Mouse (Mus musculus) thymus, adult 2 months (tissue): ENCODE measurements around the gene Znrd1as. TPM values are rescaled to one million over a fixed set of nuclear protein-coding genes. Genes with fewer than 3 reads are reported as not detected.

Experiments
- DNase-seq: peaks from one replicate; pipeline ENCODE4 v3.0.0; 2021
- H3K27ac ChIP-seq: fragments of 200-500 bp; 2 replicates; pipeline ENCODE4 v1.5.1; 2012; ENCODE audit warnings: low read length, control low read depth; ENCODE audit not compliant: control insufficient read depth, insufficient read depth
- H3K27me3 ChIP-seq: fragments of 200-500 bp; 2 replicates; pipeline ENCODE4 v1.6.1; 2012; ENCODE audit warnings: mild to moderate bottlenecking, low read length, moderate library complexity, mixed read lengths; ENCODE audit not compliant: control insufficient read depth, insufficient read depth
- H3K36me3 ChIP-seq: fragments of 200-500 bp; 2 replicates; pipeline ENCODE4 v1.6.1; 2012; ENCODE audit warnings: mild to moderate bottlenecking, low read length, moderate library complexity; ENCODE audit not compliant: control insufficient read depth, insufficient read depth
- H3K4me1 ChIP-seq: fragments of 200-500 bp; replicated peaks from 2 replicates; pipeline ENCODE4 v1.6.1; 2012; ENCODE audit warnings: low read length; ENCODE audit not compliant: control insufficient read depth, insufficient read depth
- H3K4me3 ChIP-seq: fragments of 200-500 bp; 2 replicates; pipeline ENCODE4 v1.5.1; 2012; ENCODE audit warnings: mild to moderate bottlenecking, low read length, control low read depth, moderate library complexity; ENCODE audit not compliant: control insufficient read depth, insufficient read depth
- CTCF ChIP-seq: fragments of 200-500 bp; IDR thresholded peaks from 2 replicates; pipeline ENCODE4 v1.5.1; 2012; ENCODE audit warnings: mild to moderate bottlenecking, control low read depth, low read length, moderate library complexity, borderline replicate concordance; ENCODE audit not compliant: control insufficient read depth, poor library complexity, insufficient read depth; ENCODE audit errors: extremely low read depth
- POLR2A ChIP-seq: fragments of 200-500 bp; IDR thresholded peaks from 2 replicates; pipeline ENCODE4 v1.6.1; 2012; ENCODE audit warnings: mild to moderate bottlenecking, low read length, control low read depth, moderate library complexity; ENCODE audit not compliant: control insufficient read depth, poor library complexity, insufficient read depth; ENCODE audit errors: extremely low read depth
- WGBS: fragments of 180-500 bp; shearing (Covaris S2); methylation state at CpG from one replicate; pipeline ENCODE4 v1.1.7; 2018; 5-methylcytosine and 5-hydroxymethylcytosine counted together
- polyA plus RNA-seq: library from polyadenylated mRNA; depleted of rRNA; stranded (reverse); fragments of >200 nt; gene quantifications from 2 replicates; pipeline ENCODE4 v1.2.3, GENCODE M21; 2012

Gene Znrd1as
- polyA plus RNA-seq, 1 experiment, result 0.85 TPM

DNA sequence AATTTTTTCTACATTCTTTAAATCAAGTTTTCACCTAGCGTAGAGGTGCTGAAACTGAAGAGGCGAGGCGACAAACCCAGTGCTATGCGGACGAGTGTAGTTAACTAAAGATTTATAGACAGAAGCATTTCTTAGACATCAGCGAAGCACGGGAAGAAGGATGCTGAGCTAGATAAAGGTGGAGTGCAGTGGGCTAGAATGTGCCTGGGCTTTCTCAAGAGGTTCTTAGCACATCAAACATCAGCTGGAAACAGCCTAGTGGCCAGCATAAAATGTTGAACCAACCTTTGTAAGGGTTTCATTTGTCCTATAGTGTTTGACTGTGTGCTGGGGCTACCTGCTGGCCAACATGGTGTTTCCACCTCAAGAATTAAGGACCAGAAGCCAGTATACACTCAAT lies 42.5 kb downstream of the Znrd1as start, which contains the start of gene Zfp57:
Gene Zfp57, plus strand, starts transcription at position 301 of the 400 bp plus-strand sequence.
- TF ChIP-seq CTCF (no peak), POLR2A (no peak)
- no peak for DNase-seq
- H3K4me3 ChIP-seq, result no peak within 1 kb of the TSS
- no peaks in the 10 kb centered on the region for H3K36me3 ChIP-seq
- no peak within 1 kb of the TSS for H3K27ac ChIP-seq
- peaks cover 5% of the 10 kb centered on the region for H3K4me1 ChIP-seq
- WGBS, result 97% methylated on average over 7 of the region's 7 CpGs
- peaks cover 7% of the 10 kb centered on the region; the same call in 1 of the 2 replicates for H3K27me3 ChIP-seq

GRCm38 (mm10) chr17:37002364-37003330 lies 44.3 kb downstream of the Znrd1as start:
- H3K4me3 ChIP-seq, result peak overlapping the region; percentile 29
- no peak overlapping the region for H3K27ac ChIP-seq
- no peaks in the 10 kb centered on the region for H3K36me3 ChIP-seq
- H3K4me1 ChIP-seq, result peaks cover 5% of the 10 kb centered on the region
- DNase-seq, result no peak
- TF ChIP-seq CTCF, result no peak
- no peak for TF ChIP-seq POLR2A
- peaks cover 7% of the 10 kb centered on the region; the same call in 1 of the 2 replicates for H3K27me3 ChIP-seq
- 5% methylated on average over 49 of the region's 49 CpGs for WGBS

- TF ChIP-seq POLR2A, result no peak
- TF ChIP-seq CTCF, result no peak
- no peaks in the 10 kb centered on the region for H3K36me3 ChIP-seq
- H3K4me1 ChIP-seq, result peaks cover 5% of the 10 kb centered on the region
- H3K4me3 ChIP-seq, result no peak overlapping the region
- 78% methylated on average over 4 of the region's 4 CpGs for WGBS
- no peak overlapping the region for H3K27ac ChIP-seq
- DNase-seq, result no peak
- peaks cover 7% of the 10 kb centered on the region; the same call in 1 of the 2 replicates for H3K27me3 ChIP-seq
Observed at GRCm38 (mm10) chr17:37003366-37003765, 45.0 kb downstream of the Znrd1as start.

DNA sequence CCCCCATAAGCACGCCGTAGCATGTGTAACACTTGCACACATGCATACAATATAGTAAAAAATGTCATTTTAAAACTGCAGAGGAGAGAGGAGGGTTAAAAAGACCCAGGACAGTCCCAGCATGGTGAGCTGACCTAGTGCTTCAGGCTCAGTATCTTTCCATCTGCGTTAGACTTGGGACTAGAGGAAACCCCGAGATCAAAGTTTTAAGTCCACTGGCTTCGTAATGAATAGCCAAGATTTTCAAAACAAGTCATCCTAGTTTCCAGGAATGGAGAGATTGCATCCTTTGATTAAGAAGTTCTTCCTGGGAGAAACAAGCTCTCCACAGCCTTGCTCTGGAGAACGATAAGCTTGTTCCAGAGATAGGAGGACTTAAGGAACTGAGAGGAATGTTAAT lies 49.8 kb downstream of the Znrd1as start:
- DNase-seq, result no peak
- WGBS, result 96% methylated on average over 6 of the region's 6 CpGs
- H3K4me1 ChIP-seq, result peaks cover 5% of the 10 kb centered on the region

GRCm38 (mm10) chr17:37009460-37010042 lies 51.2 kb downstream of the Znrd1as start:
- no peaks in the 10 kb centered on the region for H3K27me3 ChIP-seq
- H3K4me1 ChIP-seq, result peaks cover 5% of the 10 kb centered on the region
- no peak for TF ChIP-seq POLR2A
- no peak for TF ChIP-seq CTCF
- 41% methylated on average over 17 of the region's 17 CpGs for WGBS
- DNase-seq, result no peak
- H3K4me3 ChIP-seq, result no peak overlapping the region
- no peak overlapping the region for H3K27ac ChIP-seq
- no peaks in the 10 kb centered on the region for H3K36me3 ChIP-seq

More for the DNA sequence above, 49.8 kb downstream of the Znrd1as start:
- TF ChIP-seq CTCF (no peak), POLR2A (no peak)
- H3K36me3 ChIP-seq, result no peaks in the 10 kb centered on the region
- H3K4me3 ChIP-seq, result no peak overlapping the region
- no peak overlapping the region for H3K27ac ChIP-seq
- no peaks in the 10 kb centered on the region for H3K27me3 ChIP-seq

- TF ChIP-seq CTCF, result no peak
- H3K4me1 ChIP-seq, result peaks cover 5% of the 10 kb centered on the region
- WGBS, result 94% methylated on average over 3 of the region's 3 CpGs
- H3K4me3 ChIP-seq, result no peak overlapping the region
- H3K27me3 ChIP-seq, result no peaks in the 10 kb centered on the region
- H3K27ac ChIP-seq, result no peak overlapping the region
- no peak for DNase-seq
- no peaks in the 10 kb centered on the region for H3K36me3 ChIP-seq
Observed at GRCm38 (mm10) chr17:37011719-37012118, 53.3 kb downstream of the Znrd1as start.
